Mouse (Mus musculus) hindbrain, embryonic 15.5 days (tissue): Measurements from ENCODE around the gene Gm47996. TPM values are rescaled to one million over a fixed set of nuclear protein-coding genes. Genes with fewer than 3 reads are reported as not detected.
"Not testable (repeated sequence)": the region's sequence is repeated elsewhere in the genome, so short reads cannot be mapped to it uniquely, and the experiment has no call there.

Experiments used
- ATAC-seq: fragments of 200-750 bp; cut with Nextera tagmentation; 2 replicates; pipeline ENCODE4 v1.8.0; 2017; ENCODE audit warnings: low read depth, moderate number of reproducible peaks, moderate TSS enrichment; ENCODE audit not compliant: low FRiP score
- H3K27ac ChIP-seq: fragments of 300-500 bp; sonication (generic); replicated peaks from 2 replicates; pipeline ENCODE4 v1.5.1; 2015; ENCODE audit warnings: mild to moderate bottlenecking, inconsistent platforms
- H3K27me3 ChIP-seq: fragments of 300-500 bp; sonication (generic); 2 replicates; pipeline ENCODE4 v1.6.1; 2015; ENCODE audit warnings: control low read depth, inconsistent platforms
- H3K36me3 ChIP-seq: fragments of 300-500 bp; sonication (generic); 2 replicates; pipeline ENCODE4 v1.6.1; 2015; ENCODE audit warnings: control low read depth, inconsistent platforms
- H3K4me1 ChIP-seq: fragments of 300-500 bp; sonication (generic); replicated peaks from 2 replicates; pipeline ENCODE4 v1.6.1; 2015; ENCODE audit warnings: control low read depth, inconsistent platforms
- H3K4me2 ChIP-seq: fragments of 300-500 bp; sonication (generic); 2 replicates; pipeline ENCODE4 v1.6.1; 2015; ENCODE audit warnings: moderate library complexity, mild to moderate bottlenecking, inconsistent platforms
- H3K4me3 ChIP-seq: fragments of 300-500 bp; sonication (generic); 2 replicates; pipeline ENCODE4 v1.5.1; 2015; ENCODE audit warnings: mild to moderate bottlenecking, inconsistent platforms
- H3K9ac ChIP-seq: fragments of 300-500 bp; sonication (generic); 2 replicates; pipeline ENCODE4 v1.6.1; 2015; ENCODE audit warnings: inconsistent platforms
- H3K9me3 ChIP-seq: fragments of 300-500 bp; sonication (generic); 2 replicates; pipeline ENCODE4 v1.6.1; 2016; ENCODE audit warnings: control low read depth, inconsistent platforms
- WGBS: fragments of 180-500 bp; shearing (Covaris S2); methylation state at CpG from one replicate; pipeline ENCODE4 v1.1.7; 2015; 5-methylcytosine and 5-hydroxymethylcytosine counted together
- polyA plus RNA-seq: library from polyadenylated mRNA; unstranded; fragments of >200 nt; fragmentation: Nextera tagmentation; extraction: Ambion mirVana; gene quantifications from 2 replicates; pipeline ENCODE4 v1.2.1, GENCODE M21; 2015

Gene Gm47996
- polyA plus RNA-seq, 1 experiment from 2014 or later = not detected

GRCm38 (mm10) chr1:151186879-151187424 is 23.0 kb upstream of the Gm47996 start:
- H3K27ac ChIP-seq, ATAC-seq, H3K9ac ChIP-seq, H3K4me2 ChIP-seq, H3K9me3 ChIP-seq, H3K4me3 ChIP-seq, H3K36me3 ChIP-seq, H3K27me3 ChIP-seq, H3K4me1 ChIP-seq: not testable (repeated sequence)
- WGBS = 88% methylated on average over 4 of the region's 4 CpGs

DNA sequence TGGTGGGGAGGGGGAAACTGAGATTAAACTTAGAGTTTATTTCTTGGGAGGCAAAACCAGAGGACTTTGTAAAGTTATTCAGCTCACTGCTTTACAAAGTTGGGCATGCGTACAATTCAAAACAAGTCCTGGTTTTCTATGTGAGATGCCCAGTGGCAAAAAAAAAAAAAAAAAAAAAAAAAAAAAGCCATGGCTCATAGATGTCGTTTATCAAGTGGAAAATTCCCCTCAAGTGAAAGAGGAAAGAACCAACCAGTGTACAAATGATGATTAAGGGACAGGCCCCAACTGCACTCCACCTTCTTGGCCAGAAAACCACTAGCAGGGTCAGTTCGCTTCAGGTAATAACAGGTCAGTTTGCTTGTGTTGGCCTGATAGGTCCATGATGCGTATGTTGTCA is 21.5 kb upstream of the Gm47996 start:
- H3K36me3 ChIP-seq = no peaks in the 10 kb centered on the region

DNA sequence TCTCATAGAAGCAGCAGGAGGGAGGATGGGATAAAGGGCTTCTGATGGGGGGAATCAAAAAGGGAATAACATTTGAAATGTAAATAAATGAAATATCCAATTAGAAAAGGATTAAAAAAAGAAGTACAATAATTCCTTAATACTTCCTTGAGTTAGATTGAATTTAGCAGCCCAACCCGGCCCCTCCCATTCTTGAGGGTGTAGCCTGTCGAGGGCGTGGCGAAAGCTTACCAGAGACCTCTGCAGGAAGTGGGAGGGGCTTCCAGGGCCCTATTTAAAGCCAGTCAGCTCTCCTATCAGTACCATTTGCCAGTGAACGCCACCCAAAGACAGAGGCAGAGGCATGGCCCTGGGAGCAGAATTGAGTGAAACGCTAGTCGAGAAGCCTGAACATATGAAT is 17.9 kb upstream of the Gm47996 start, which contains the start of gene Gm8947:
Gm8947 (plus strand) TSS at position 302 of the 400 bp plus-strand sequence.
- H3K27me3 ChIP-seq, H3K4me2 ChIP-seq, ATAC-seq, H3K9ac ChIP-seq, H3K27ac ChIP-seq, H3K9me3 ChIP-seq, H3K36me3 ChIP-seq, H3K4me3 ChIP-seq, H3K4me1 ChIP-seq: not testable (repeated sequence)
- 83% methylated on average over 1 of the region's 7 CpGs for WGBS

More for the DNA sequence above, 21.5 kb upstream of the Gm47996 start:
- Histone ChIP-seq H3K4me3 (no peak overlapping the region), H3K4me2 (no peak overlapping the region), H3K9me3 (no peaks in the 10 kb centered on the region), H3K27me3 (no peaks in the 10 kb centered on the region), H3K4me1 (no peaks in the 10 kb centered on the region), H3K27ac (no peak overlapping the region), H3K9ac (no peak overlapping the region)
- WGBS = 89% methylated on average over 4 of the region's 4 CpGs
- no peak for ATAC-seq

GRCm38 (mm10) chr1:151192739-151193138 is 17.2 kb upstream of the Gm47996 start:
- not testable (repeated sequence) for H3K27me3 ChIP-seq, H3K36me3 ChIP-seq, H3K27ac ChIP-seq, H3K4me1 ChIP-seq, H3K9me3 ChIP-seq, ATAC-seq, H3K4me3 ChIP-seq, H3K4me2 ChIP-seq, H3K9ac ChIP-seq
- 94% methylated on average over 15 of the region's 15 CpGs for WGBS

DNA sequence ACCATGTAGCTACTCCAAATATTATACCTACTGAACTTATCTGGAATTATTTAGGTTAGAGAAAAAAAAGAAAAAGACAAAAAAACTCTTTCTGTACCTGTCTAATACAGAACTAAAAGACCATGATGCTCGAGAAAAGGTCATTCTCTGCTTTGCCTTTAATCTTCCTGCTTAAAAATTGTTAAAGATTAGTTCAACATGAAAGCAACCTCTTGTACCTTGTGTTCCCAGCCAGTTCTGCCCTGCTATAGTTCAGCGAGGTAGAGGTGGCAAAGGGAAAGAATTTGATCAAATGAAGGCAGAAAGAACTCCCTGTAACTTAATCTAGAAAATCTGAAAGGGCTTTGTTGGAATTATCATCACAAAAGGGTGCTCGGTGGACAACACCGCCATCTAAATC is 13.9 kb upstream of the Gm47996 start:
- not testable (repeated sequence) for ATAC-seq, H3K4me2 ChIP-seq, H3K36me3 ChIP-seq, H3K9ac ChIP-seq, H3K4me3 ChIP-seq, H3K9me3 ChIP-seq, H3K27me3 ChIP-seq, H3K27ac ChIP-seq, H3K4me1 ChIP-seq
- WGBS = 70% methylated on average over 4 of the region's 4 CpGs

GRCm38 (mm10) chr1:151196690-151197089 is 13.2 kb upstream of the Gm47996 start:
- H3K4me1 ChIP-seq, ATAC-seq, H3K4me3 ChIP-seq, H3K9ac ChIP-seq, H3K9me3 ChIP-seq, H3K36me3 ChIP-seq, H3K27ac ChIP-seq, H3K27me3 ChIP-seq, H3K4me2 ChIP-seq: not testable (repeated sequence)
- WGBS = 90% methylated on average over 3 of the region's 3 CpGs

GRCm38 (mm10) chr1:151198120-151198519 is 11.8 kb upstream of the Gm47996 start, which contains the start of gene Gm47995:
Gene Gm47995, plus strand, starts transcription at chr1:151198448.
- WGBS = 81% methylated on average over 2 of the region's 4 CpGs
- ATAC-seq, H3K4me1 ChIP-seq: not testable (repeated sequence)

DNA sequence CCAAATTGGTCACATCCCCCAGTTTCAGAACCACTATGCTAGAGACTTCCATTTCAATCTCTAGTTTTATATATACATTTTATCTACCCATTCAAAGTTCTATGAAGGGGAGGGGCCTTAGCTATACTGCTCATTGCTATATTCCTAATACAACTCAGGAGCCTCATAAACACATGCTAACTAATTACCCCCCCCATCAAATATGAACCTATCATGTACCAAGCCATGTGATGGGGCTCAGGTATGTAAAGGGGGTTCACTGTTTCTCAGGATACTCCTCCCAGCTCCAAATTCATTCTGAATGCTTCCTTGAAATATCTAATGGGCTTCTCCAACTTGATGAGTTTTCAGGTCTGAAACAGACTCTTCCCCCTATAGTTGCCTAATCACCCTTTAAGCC is 9.3 kb upstream of the Gm47996 start:
- not testable (repeated sequence) for H3K9me3 ChIP-seq, ATAC-seq, H3K4me2 ChIP-seq, H3K36me3 ChIP-seq, H3K9ac ChIP-seq, H3K4me3 ChIP-seq, H3K27ac ChIP-seq, H3K27me3 ChIP-seq, H3K4me1 ChIP-seq

More at GRCm38 (mm10) chr1:151198120-151198519, 11.8 kb upstream of the Gm47996 start, which contains the start of gene Gm47995:
- H3K4me2 ChIP-seq, H3K27me3 ChIP-seq, H3K36me3 ChIP-seq, H3K9ac ChIP-seq, H3K4me3 ChIP-seq, H3K9me3 ChIP-seq, H3K27ac ChIP-seq: not testable (repeated sequence)

DNA sequence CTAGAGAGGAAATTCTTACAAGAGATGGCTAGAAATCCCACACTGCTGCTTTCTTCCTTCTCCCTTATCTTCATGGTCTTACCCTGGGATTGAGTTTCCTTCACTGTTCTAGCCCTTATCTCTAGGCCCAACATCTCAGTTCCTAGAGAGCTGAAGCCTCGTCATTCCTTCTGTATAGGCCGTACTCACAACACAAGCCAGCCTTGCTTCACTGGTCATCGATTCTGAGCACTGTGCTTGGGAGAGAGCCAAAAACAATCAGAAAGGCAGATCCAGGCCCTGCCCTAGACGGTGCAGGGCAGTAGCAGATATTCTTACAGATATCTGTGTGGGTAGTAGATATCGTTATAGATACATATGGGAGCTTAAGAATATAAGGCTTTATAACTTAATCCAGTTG is 7.2 kb upstream of the Gm47996 start:
- not testable (repeated sequence) for H3K9ac ChIP-seq, H3K4me3 ChIP-seq, H3K4me2 ChIP-seq, H3K36me3 ChIP-seq, H3K4me1 ChIP-seq, ATAC-seq, H3K27me3 ChIP-seq, H3K9me3 ChIP-seq, H3K27ac ChIP-seq
- WGBS = 71% methylated on average over 4 of the region's 5 CpGs

- H3K9ac ChIP-seq, H3K27ac ChIP-seq, H3K9me3 ChIP-seq, H3K4me1 ChIP-seq, H3K36me3 ChIP-seq, H3K4me3 ChIP-seq, H3K27me3 ChIP-seq, H3K4me2 ChIP-seq, ATAC-seq: not testable (repeated sequence)
- WGBS = no CpG with 5 or more reads among the region's 6 CpGs
Observed at GRCm38 (mm10) chr1:151203818-151204217, 6.1 kb upstream of the Gm47996 start, which contains the start of gene 3110040M04Rik. Gene 3110040M04Rik, plus strand, starts transcription at chr1:151204121.

GRCm38 (mm10) chr1:151208493-151208892 is 1.4 kb upstream of the Gm47996 start:
- H3K27ac ChIP-seq, ATAC-seq, H3K9me3 ChIP-seq, H3K4me2 ChIP-seq, H3K4me3 ChIP-seq, H3K36me3 ChIP-seq, H3K4me1 ChIP-seq, H3K9ac ChIP-seq, H3K27me3 ChIP-seq: not testable (repeated sequence)
- 65% methylated on average over 3 of the region's 5 CpGs for WGBS

- H3K27ac ChIP-seq, H3K36me3 ChIP-seq, H3K9me3 ChIP-seq, ATAC-seq, H3K4me2 ChIP-seq, H3K27me3 ChIP-seq, H3K4me3 ChIP-seq, H3K4me1 ChIP-seq, H3K9ac ChIP-seq: not testable (repeated sequence)
Observed at GRCm38 (mm10) chr1:151208944-151209343, 987 bp upstream of the Gm47996 start.

DNA sequence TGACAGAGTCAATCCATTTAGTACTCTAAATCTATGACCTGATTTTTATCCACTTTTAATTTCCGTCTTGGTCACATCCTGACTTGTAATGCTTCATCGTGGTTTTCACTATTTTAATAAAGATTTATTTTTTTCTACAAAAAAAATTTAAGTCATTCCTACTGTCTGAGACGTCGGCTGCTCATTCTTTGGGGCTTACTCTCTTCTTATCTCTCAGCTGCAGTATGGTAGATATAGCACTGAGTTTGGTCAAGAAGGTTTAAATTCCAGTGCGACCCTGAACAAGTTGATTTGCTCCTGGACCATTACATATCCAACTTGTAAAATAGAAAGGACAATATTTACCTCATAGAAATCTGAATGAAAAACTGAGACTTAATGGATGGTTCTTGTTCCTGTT is 1.7 kb downstream of the Gm47996 start:
- not testable (repeated sequence) for ATAC-seq, H3K9me3 ChIP-seq, H3K9ac ChIP-seq, H3K36me3 ChIP-seq, H3K27ac ChIP-seq, H3K4me3 ChIP-seq, H3K4me1 ChIP-seq, H3K4me2 ChIP-seq, H3K27me3 ChIP-seq
- 93% methylated on average over 5 of the region's 5 CpGs for WGBS
